Mouse (Mus musculus): ENCODE measurements around the gene Wscd2.

Gene Wscd2

DNA sequence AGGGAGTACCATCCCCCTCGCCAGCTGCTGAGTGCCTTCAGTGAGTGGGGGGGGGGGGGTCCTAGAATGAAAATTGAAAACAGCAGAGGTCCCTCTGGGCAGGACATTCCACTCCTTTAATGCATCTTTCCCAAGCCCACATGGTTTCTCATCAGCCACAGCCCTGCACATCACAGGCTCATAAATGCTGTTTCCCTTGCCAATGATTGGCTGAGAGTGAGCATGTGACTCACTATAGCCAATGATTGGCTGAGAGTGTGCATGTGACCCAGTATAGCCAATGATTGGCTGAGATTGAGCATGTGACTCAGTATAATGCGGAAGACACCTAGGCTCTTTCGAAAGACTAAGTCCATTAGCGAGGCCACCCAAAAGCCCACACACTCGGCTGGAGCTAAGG lies 20.9 kb upstream of the Wscd2 start:
- ChIA-PET POLR2A (interaction anchor here in 3 of 4 experiments (0.6 to 3.0 kb wide), 7 partner anchors 14 to 117 kb away, joined by 3 to 10 read pairs (median 4); no protein-coding TSS in a partner anchor), CTCF (interaction anchor here in 2 of 4 experiments (0.6 to 1.6 kb wide), 3 partner anchors 24 to 96 kb away, joined by 3 to 8 read pairs (median 8); no protein-coding TSS in a partner anchor)

DNA sequence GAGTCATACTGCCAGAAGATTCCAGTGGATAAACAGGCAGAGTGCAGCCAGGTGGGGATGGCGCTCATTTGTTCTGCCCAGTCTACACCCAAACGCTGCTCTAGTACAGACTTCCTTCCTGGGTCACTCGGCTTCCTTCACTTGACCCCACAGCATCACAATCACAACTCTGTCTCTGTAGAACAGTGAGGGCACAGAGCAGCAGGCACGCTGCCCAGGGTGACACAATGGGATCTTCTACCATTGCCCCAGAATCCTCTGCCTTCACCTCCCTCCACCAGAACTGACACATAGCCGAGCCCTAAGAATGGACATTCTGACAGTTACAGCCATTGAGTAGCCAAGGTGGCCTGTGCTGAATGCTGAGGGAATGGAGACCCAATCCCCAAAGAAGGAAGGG lies 20.3 kb upstream of the Wscd2 start:
- POLR2A ChIA-PET, result interaction anchor here in 3 of 4 experiments (0.6 to 3.0 kb wide), 7 partner anchors 10 to 1077 kb away, joined by 3 to 10 read pairs (median 4); no protein-coding TSS in a partner anchor
- CTCF ChIA-PET, result interaction anchor here in 2 of 4 experiments (0.6 to 2.5 kb wide), 3 partner anchors 116 to 254 kb away, joined by 4 to 21 read pairs (median 5); partner anchors contain the start of gene 1700069L16Rik (in 1 of the 2)

DNA sequence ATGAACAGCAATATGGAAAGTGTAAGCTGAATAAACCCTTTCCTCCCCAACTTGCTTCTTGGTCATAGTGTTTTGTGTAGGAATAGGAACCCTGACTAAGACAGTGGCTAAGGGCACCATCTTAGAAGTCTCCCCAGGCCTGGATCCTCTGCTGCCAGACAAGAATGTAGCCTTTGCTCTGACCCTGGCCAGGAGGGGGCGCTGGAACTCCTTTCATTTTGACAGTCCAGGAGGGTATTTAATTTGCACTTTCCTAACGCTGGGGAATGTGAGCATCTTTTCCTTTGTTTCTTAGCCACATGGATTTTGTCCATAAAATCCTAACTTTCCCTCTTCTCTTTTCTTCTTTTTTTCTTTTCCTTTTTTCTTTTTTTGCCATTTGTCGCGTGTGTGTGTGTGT lies 18.7 kb upstream of the Wscd2 start:
- ChIA-PET POLR2A (interaction anchor here in 3 of 4 experiments (0.6 to 1.3 kb wide), 9 partner anchors 16 to 312 kb away, joined by 3 to 5 read pairs (median 3); no protein-coding TSS in a partner anchor), CTCF (interaction anchor here (0.6 to 2.5 kb wide), 28 partner anchors 9 to 297 kb away, joined by 3 to 21 read pairs (median 4); partner anchors contain the start of gene 1700069L16Rik (in 3 of the 4))

DNA sequence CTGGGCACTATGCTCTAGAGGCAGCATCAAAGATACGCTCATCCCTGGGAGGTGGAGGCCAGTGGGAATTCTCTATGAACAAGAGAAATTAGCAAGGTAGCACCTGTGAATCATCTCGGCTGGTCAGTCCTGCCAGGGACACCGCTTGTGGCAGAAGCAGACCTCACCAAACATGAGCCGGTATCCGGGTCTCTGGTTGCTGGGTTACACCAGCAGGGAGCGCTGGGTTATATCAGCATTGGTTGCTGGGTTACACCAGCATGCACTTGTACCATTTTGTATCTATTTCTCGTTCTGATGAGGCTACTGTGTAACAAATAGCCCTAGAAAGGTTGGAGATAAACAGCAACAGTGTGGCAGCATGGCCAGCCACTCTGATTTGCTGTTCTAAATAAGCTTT lies 17.8 kb upstream of the Wscd2 start:
- ChIA-PET POLR2A (interaction anchor here in 3 of 4 experiments (0.5 to 1.6 kb wide), 12 partner anchors 11 to 919 kb away, joined by 3 to 7 read pairs (median 3); no protein-coding TSS in a partner anchor), CTCF (interaction anchor here (0.5 to 2.5 kb wide), 23 partner anchors 18 to 296 kb away, joined by 3 to 21 read pairs (median 4); partner anchors contain the start of genes 1700069L16Rik (in 2 of the 4) and Wscd2 (in 2 of the 4))

- CTCF ChIA-PET, result interaction anchor here in 2 of 4 experiments (0.5 to 1.0 kb wide), 4 partner anchors 101 to 337 kb away, joined by 3 to 4 read pairs (median 4); partner anchors contain the start of gene 1700069L16Rik (in 1 of the 2)
- POLR2A ChIA-PET, result interaction anchor here in 1 of 4 experiments (0.5 to 1.6 kb wide), 4 partner anchors 12 to 901 kb away, joined by 3 to 5 read pairs (median 4); no protein-coding TSS in a partner anchor
These were observed 13.3 kb upstream of the Wscd2 start for GRCm38 (mm10) chr5:113476816-113477215.

- CTCF ChIA-PET, result interaction anchor here in 1 of 4 experiments (0.6 kb wide), 1 partner anchor 182 kb away, joined by 3 read pairs; no protein-coding TSS in a partner anchor
- POLR2A ChIA-PET, result interaction anchor here in 2 of 4 experiments (0.6 to 0.9 kb wide), 3 partner anchors 20 to 326 kb away, joined by 3 read pairs; no protein-coding TSS in a partner anchor
These were observed 11.1 kb upstream of the Wscd2 start for GRCm38 (mm10) chr5:113479075-113479474.

DNA sequence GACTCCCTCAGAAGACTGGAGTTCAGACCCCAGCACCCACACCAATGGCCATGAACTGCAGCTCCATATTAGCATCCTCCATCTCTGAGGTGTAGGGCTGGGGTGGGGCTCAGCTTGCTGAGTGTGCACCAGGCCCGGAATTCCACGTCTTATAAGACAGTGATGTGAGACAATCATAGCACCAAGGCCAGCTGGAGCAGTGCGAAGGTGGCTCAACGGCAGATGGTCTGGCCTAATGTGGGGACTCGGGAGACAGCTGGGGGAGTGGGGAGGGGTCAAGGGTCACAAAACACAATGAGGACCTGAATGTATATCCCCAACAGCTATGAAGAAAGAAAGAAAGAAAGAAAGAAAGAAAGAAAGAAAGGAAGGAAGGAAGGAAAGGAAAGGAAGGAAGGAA lies 9.7 kb upstream of the Wscd2 start:
- CTCF ChIA-PET, result interaction anchor here in 2 of 4 experiments (0.7 to 1.1 kb wide), 2 partner anchors 10 to 211 kb away, joined by 4 to 9 read pairs; no protein-coding TSS in a partner anchor
- POLR2A ChIA-PET, result interaction anchor here in 2 of 4 experiments (0.6 to 1.6 kb wide), 3 partner anchors 9 to 94 kb away, joined by 3 to 4 read pairs (median 3); partner anchors contain the start of gene Wscd2 (in 1 of the 2)

GRCm38 (mm10) chr5:113485584-113486162 lies 4.5 kb upstream of the Wscd2 start:
- CTCF ChIA-PET, result interaction anchor here in 1 of 4 experiments (0.8 kb wide), 1 partner anchor 12 kb away, joined by 3 read pairs; no protein-coding TSS in a partner anchor
- POLR2A ChIA-PET, result interaction anchor here in 2 of 4 experiments (0.8 to 8.2 kb wide), 4 partner anchors 8 to 112 kb away, joined by 3 to 74 read pairs (median 3); no protein-coding TSS in a partner anchor

- CTCF ChIA-PET, result interaction anchor here in 1 of 4 experiments (0.5 kb wide), 1 partner anchor 456 kb away, joined by 3 read pairs; no protein-coding TSS in a partner anchor
- POLR2A ChIA-PET, result interaction anchor here in 2 of 4 experiments (0.5 to 8.2 kb wide), 4 partner anchors 16 to 138 kb away, joined by 3 to 74 read pairs (median 16); no protein-coding TSS in a partner anchor
These were observed 2.3 kb upstream of the Wscd2 start for GRCm38 (mm10) chr5:113487879-113488278.

GRCm38 (mm10) chr5:113489617-113490016 lies 516 bp upstream of the Wscd2 start:
- POLR2A ChIA-PET, result interaction anchor here in 3 of 4 experiments (0.5 to 8.2 kb wide), 18 partner anchors 9 to 449 kb away, joined by 3 to 74 read pairs (median 4); no protein-coding TSS in a partner anchor
- CTCF ChIA-PET, result interaction anchor here in 3 of 4 experiments (0.6 to 1.8 kb wide), 7 partner anchors 17 to 176 kb away, joined by 3 to 6 read pairs (median 4); no protein-coding TSS in a partner anchor

- CTCF ChIA-PET, result interaction anchor here (0.5 to 1.8 kb wide), 17 partner anchors 10 to 282 kb away, joined by 3 to 6 read pairs (median 3); partner anchors contain the start of gene Iscu (in 1 of the 4)
- POLR2A ChIA-PET, result interaction anchor here (0.6 to 8.2 kb wide), 25 partner anchors 9 to 854 kb away, joined by 3 to 74 read pairs (median 4); no protein-coding TSS in a partner anchor
These were observed 531 bp downstream of the Wscd2 start for GRCm38 (mm10) chr5:113490467-113491260.

- CTCF ChIA-PET, result interaction anchor here in 3 of 4 experiments (1.1 to 1.8 kb wide), 5 partner anchors 9 to 118 kb away, joined by 3 to 6 read pairs (median 5); no protein-coding TSS in a partner anchor
- POLR2A ChIA-PET, result interaction anchor here (0.6 to 8.2 kb wide), 9 partner anchors 10 to 369 kb away, joined by 3 to 74 read pairs (median 4); no protein-coding TSS in a partner anchor
These were observed 1.4 kb downstream of the Wscd2 start for GRCm38 (mm10) chr5:113491552-113491951.

DNA sequence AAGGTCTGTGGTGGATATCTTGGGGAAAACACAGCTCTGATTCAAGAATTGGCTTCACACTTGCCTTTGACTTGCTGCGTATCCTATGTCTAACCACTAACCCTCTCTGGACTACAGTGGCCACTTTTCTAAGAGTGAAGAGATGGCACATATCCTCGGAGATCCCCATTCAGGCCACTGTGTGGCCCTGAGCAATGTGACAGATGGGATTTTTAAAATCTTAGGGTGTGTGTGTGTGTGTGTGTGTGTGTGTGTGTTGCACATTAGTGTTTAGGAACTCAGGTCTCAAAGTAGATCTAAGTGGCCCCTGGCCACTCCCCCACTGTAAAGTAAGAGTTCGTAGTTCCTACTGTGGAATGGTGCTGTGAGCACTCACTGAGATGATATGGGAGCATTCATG lies 1.9 kb downstream of the Wscd2 start:
- POLR2A ChIA-PET, result interaction anchor here in 2 of 4 experiments (0.7 to 8.2 kb wide), 6 partner anchors 10 to 116 kb away, joined by 3 to 74 read pairs (median 4); no protein-coding TSS in a partner anchor
- CTCF ChIA-PET, result interaction anchor here in 1 of 4 experiments (1.6 kb wide), 1 partner anchor 9 kb away, joined by 5 read pairs; no protein-coding TSS in a partner anchor

GRCm38 (mm10) chr5:113492417-113493035 lies 2.4 kb downstream of the Wscd2 start:
- ChIA-PET CTCF (interaction anchor here in 2 of 4 experiments (0.6 to 1.4 kb wide), 3 partner anchors 9 to 91 kb away, joined by 3 to 5 read pairs (median 3); no protein-coding TSS in a partner anchor), POLR2A (interaction anchor here in 2 of 4 experiments (0.8 to 8.2 kb wide), 5 partner anchors 9 to 22 kb away, joined by 3 to 74 read pairs (median 3); no protein-coding TSS in a partner anchor)

GRCm38 (mm10) chr5:113493997-113494396 lies 3.9 kb downstream of the Wscd2 start:
- ChIA-PET CTCF (interaction anchor here in 1 of 4 experiments (1.4 kb wide), 1 partner anchor 8 kb away, joined by 3 read pairs; no protein-coding TSS in a partner anchor), POLR2A (interaction anchor here in 2 of 4 experiments (0.7 to 8.2 kb wide), 2 partner anchors 12 to 325 kb away, joined by 3 to 74 read pairs; no protein-coding TSS in a partner anchor)

GRCm38 (mm10) chr5:113496926-113497325 lies 6.8 kb downstream of the Wscd2 start:
- CTCF ChIA-PET, result interaction anchor here in 2 of 4 experiments (0.6 to 1.0 kb wide), 2 partner anchors 14 to 25 kb away, joined by 3 to 4 read pairs; no protein-coding TSS in a partner anchor

More at GRCm38 (mm10) chr5:113496926-113497325, 6.8 kb downstream of the Wscd2 start:
- POLR2A ChIA-PET, result interaction anchor here in 1 of 4 experiments (0.6 kb wide), 1 partner anchor 138 kb away, joined by 5 read pairs; no protein-coding TSS in a partner anchor
